Mouse (Mus musculus): ENCODE measurements around the gene Vps45.
"Not testable (repeated sequence)": the region's sequence is repeated elsewhere in the genome, so short reads cannot be mapped to it uniquely, and the experiment has no call there.

The Vps45 gene

GRCm38 (mm10) chr3:95972873-95973634, 85.2 kb downstream of the Vps45 start:
- DNase-seq (ENCODE audit: extremely low spot score): peak; percentile 78

DNA sequence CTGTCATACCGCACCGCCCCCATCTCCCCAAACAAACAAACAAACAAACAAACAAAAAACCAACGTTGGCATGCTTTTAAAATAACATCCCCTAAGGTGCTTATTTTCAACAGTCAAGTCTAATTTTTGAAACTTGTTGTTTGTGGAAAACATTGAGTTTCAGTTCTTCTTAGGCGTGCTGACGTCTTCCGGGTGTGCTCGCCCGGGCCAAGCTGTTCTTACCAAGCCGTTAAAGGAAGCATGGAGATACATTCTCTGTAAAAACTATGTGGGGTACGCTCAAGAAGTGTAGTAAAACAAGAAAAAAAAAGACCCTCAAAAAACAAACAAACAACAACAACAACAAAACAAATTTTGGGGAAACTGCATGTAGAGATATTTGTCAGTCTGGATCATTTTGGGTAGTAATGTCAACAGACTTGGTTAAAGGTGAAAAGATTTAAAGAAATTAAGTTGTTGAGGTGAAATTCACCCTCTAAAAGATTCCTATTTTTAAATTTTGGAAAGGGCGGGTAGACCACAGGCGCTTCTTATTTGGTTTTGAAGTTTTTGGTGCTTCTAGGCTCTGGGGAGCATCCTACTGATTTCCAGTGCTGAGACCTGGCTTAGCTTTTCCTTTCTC, 85.9 kb downstream of the Vps45 start:
- DNase-seq (ENCODE audit: extremely low spot score): no peak

DNA sequence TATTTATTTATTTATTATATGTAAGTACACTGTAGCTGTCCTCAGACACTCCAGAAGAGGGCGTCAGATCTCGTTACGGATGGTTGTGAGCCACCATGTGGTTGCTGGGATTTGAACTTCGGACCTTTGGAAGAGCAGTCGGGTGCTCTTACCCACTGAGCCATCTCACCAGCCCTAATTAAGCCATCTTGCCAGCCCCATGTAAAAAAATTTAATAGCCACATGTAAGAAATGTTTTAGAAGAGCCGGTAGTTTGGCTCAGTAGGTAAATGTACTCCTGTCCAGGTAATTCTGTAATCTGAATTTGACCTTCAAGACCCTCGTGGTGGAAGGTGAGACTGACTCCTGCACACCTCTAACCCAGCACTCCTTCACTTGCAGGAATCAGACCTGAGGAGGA, 87.6 kb downstream of the Vps45 start:
- not testable (repeated sequence) for DNase-seq (ENCODE audit: extremely low spot score)

DNA sequence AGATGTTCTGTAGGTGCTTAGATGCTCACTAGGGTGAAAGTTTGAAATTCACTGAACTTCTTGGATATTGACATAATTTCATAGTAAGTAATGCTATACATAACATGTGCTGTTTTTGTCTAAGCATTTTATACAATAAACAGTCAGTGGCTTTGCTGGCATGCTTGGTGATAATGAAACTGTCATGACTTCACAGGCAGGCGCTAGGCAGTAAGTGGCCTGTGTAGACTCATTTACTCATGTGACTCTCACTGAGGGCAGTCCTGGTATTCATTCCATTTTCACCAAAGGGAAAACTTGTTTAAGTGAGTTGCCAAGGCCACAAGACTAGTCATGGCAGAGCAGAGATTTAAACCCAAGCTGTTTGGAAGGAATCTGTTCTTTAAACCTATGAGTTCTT, 89.0 kb downstream of the Vps45 start:
- DNase-seq (ENCODE audit: extremely low spot score): no peak

DNA sequence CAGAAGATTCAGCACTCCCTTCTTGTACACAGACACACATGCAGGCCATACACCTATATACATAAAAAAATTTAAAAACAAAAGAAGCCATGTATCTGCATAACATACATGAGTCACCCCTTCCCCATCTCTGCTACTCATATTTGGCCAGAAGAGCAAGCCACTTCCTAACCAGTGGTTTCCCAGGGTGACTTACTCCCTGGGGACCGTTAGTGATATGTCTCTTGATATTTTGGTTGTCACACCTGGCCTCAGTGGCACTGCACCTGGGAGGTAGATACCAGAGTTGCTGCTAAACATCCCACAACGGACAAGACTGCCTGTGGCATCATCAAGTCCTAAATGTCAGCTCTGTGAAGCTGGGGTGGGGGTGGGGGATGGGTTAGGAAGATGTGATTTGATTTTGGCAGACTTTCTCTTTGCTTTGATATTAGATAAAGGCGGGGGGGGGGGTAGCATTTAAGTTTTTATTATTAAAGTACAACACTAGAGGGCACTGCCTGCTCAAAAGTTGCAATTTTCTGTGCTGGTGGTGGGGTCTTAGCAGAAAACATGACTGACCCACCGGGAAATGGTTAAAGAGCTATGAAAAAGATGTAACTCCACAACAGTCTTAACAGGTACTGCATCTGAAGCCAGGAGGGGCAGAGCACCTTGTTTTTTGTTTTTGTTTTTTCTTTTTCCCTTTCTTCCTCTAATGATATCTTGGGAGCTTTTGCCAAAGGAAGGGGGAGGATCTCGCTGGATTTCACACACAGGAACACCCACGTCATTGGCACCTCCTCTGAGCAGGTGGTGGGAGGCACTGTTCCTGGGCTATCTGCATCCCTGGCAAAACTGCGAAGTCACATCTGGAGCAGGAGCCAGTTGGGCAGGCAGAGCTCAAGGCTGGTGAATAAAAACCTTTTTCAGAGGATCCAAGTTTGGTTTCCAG, 92.5 kb downstream of the Vps45 start:
- DNase-seq (ENCODE audit: extremely low spot score): peak; percentile 52

GRCm38 (mm10) chr3:95963681-95964080, 94.6 kb downstream of the Vps45 start:
- DNase-seq (ENCODE audit: extremely low spot score): no peak

- DNase-seq (ENCODE audit: extremely low spot score): peak; percentile 58
Measured at GRCm38 (mm10) chr3:95963230-95963629, 95.0 kb downstream of the Vps45 start.

GRCm38 (mm10) chr3:95962182-95962581, 96.1 kb downstream of the Vps45 start:
- not testable (repeated sequence) for DNase-seq (ENCODE audit: extremely low spot score)

GRCm38 (mm10) chr3:95959807-95960206, 98.5 kb downstream of the Vps45 start:
- DNase-seq (ENCODE audit: extremely low spot score): no peak

DNA sequence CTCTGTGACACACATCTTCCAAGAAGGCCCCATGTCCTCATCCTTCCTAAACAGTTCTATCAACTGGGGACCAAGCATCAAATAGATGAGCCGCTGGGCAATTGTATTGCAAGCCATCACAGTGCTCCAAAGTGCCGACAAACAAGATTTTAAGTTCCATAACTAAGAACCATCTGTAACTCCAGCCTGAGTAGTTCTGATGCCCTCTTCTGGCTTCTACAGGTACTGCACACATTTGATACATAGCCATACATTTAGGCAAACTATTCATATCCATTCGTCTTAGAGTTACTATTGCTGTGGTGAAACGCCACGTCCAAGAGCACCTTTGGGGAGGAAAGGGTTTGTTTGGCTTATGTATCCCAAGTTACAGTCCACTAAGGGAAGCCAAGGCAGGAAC, 99.2 kb downstream of the Vps45 start:
- DNase-seq (ENCODE audit: extremely low spot score): no peak

DNA sequence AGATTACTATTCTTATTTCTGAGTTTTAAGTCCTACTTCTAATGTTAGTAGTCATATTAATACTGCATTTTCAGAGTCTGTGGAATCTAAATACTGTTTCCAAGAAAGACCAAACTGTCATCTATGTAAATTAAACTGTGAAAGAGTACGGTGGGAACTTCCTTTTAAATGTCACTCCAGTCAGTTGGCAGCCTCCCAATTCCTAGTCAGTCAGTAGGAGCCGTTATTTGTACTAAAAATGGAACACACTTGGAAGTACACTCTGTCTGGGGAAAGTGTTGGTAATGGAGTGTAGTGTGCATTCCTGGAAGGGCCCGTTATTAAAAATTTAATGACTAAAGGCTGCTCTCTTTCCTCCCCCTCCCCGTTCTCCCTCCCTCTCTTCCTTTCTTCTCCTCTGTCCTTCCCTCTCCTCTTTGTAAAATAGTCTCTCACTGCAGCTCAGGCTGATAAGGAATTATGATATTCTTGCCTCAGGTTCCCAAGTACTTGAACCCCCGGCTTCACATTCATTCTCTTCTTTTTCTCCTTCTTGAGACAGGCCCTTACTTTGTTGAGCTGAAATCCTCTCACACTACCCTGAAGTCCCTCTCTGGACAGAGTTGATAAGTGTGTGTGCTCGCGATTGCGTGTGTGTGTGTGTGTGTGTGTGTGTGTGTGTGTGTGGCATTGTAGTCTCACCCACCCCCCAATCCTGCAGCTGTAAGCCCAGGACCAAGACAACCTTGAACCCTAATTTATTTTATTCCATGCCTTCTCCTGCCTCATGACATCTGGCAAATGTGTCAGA, 100.7 kb downstream of the Vps45 start:
- DNase-seq (ENCODE audit: extremely low spot score): no peak

GRCm38 (mm10) chr3:95955318-95955717, 102.9 kb downstream of the Vps45 start:
- DNase-seq (ENCODE audit: extremely low spot score): no peak

GRCm38 (mm10) chr3:95954648-95955173, 103.6 kb downstream of the Vps45 start:
- not testable (repeated sequence) for DNase-seq (ENCODE audit: extremely low spot score)

DNA sequence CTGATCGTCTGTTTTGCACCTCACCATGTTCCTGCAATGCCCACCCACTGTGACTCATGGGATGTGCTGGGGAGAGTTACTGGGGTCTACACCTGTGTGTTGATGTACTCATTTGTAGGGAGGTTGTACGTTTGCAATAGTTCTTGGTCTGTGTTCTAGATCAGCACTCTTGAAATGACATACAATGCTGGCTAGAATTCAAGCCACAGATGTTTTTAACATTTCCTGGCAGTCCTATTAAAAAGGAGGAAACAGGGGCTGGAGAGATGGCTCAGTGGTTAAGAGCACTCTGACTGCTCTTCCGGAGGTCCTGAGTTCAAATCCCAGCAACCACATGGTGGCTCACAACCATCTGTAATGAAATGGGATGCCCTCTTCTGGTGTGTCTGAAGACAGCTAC, 104.7 kb downstream of the Vps45 start:
- DNase-seq (ENCODE audit: extremely low spot score): no peak

DNA sequence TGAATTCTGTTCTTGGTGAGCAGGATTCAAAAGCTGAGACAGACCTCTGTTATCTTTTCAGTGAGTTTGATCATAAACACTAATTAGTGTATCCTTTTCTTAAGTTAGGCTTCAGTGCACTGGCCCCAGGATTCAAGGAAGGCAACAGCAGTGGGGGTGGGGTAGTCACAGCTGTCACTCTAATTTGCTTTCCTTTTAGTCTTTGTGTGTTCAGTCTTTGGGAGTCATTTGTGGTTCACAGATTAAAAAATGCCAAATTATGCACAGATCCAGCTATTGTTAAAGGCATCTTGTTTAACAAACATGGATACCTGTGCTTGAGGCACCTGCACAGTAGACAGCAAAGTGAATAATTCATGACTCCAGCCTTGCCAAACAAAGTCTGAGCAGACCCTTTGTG, 105.2 kb downstream of the Vps45 start:
- DNase-seq (ENCODE audit: extremely low spot score): no peak

- not testable (repeated sequence) for DNase-seq (ENCODE audit: extremely low spot score)
Measured at GRCm38 (mm10) chr3:95951566-95951965, 106.7 kb downstream of the Vps45 start.

- DNase-seq (ENCODE audit: extremely low spot score): peak; percentile 93
Measured at GRCm38 (mm10) chr3:95950763-95951551, 107.3 kb downstream of the Vps45 start.

Measured in embryo, embryonic 9.5 days (tissue).